Mouse (Mus musculus): ENCODE measurements around the gene Bud23. TPM values are rescaled to one million over a fixed set of nuclear protein-coding genes. Genes with fewer than 3 reads are reported as not detected.

The Bud23 gene
- total and polyA plus RNA-seq, 3 experiments = 101 to 222 TPM; not detected in 1

GRCm38 (mm10) chr5:135076368-135076767 is 11.6 kb upstream of the Bud23 start:
- H3K4me3 ChIP-seq (ENCODE audit: control insufficient read depth in 1 of 2, insufficient read depth in 1 of 2, low read depth in 2 of 2, low read length in 2 of 2) = no peak overlapping the region
- TF ChIP-seq CHD1 (IDR thresholded peaks at IDR 0.05; ENCODE audit: low read depth, low read length) (no peak), ZKSCAN1 (IDR thresholded peaks at IDR 0.05; ENCODE audit: low read depth, low read length) (no peak), ETS1 (IDR thresholded peaks at IDR 0.05; ENCODE audit: low read depth, low read length) (no peak), MYC (IDR thresholded peaks at IDR 0.05; ENCODE audit: low read depth, low read length) (no peak), MYB (IDR thresholded peaks at IDR 0.05; ENCODE audit: low read depth, low read length) (no peak), ZC3H11A (IDR thresholded peaks at IDR 0.05; ENCODE audit: low read depth, low read length) (no peak), USF1 (IDR thresholded peaks at IDR 0.05; ENCODE audit: low read depth, low read length) (no peak), HCFC1 (IDR thresholded peaks at IDR 0.05; ENCODE audit: low read depth, low read length) (no peak), MAFK (IDR thresholded peaks at IDR 0.05; ENCODE audit: borderline replicate concordance, low read depth, low read length) (no peak), POLR2A (IDR thresholded peaks at IDR 0.05; ENCODE audit: control insufficient read depth in 1 of 2, insufficient read depth in 1 of 2, low read depth in 1 of 2, low read length in 2 of 2, poor library complexity in 1 of 2) (no peak), CHD2 (IDR thresholded peaks at IDR 0.05; ENCODE audit: low read length) (no peak), EP300 (IDR thresholded peaks at IDR 0.05; ENCODE audit: low read depth in 1 of 2, low read length in 2 of 2) (no peak), MAX (IDR thresholded peaks at IDR 0.05; ENCODE audit: low read length) (no peak), TCF12 (IDR thresholded peaks at IDR 0.05; ENCODE audit: low read depth, low read length) (no peak), RCOR1 (IDR thresholded peaks at IDR 0.05; ENCODE audit: low read depth, low read length) (no peak), RAD21 (IDR thresholded peaks at IDR 0.05; ENCODE audit: low read depth, low read length) (no peak), KAT2A (conservative IDR thresholded peaks at IDR 0.05; ENCODE audit: low read depth, low read length) (no peak), NELFE (IDR thresholded peaks at IDR 0.05; ENCODE audit: low read depth, low read length) (no peak), MAZ (IDR thresholded peaks at IDR 0.05; ENCODE audit: low read depth, low read length) (no peak)
- peaks cover 0 to 3% of the 10 kb centered on the region in 2 experiments; a peak in 1 of 4 replicates for H3K4me1 ChIP-seq (ENCODE audit: control insufficient read depth in 1 of 2, insufficient read depth in 2 of 2, low read length in 2 of 2)
- no peaks in the 10 kb centered on the region for H3K9me3 ChIP-seq (replicated peaks; ENCODE audit: insufficient read depth, low read length)
- H3K27me3 ChIP-seq (ENCODE audit: control insufficient read depth in 1 of 2, insufficient read depth in 2 of 2, low read length in 2 of 2) = peaks cover 0 to 2% of the 10 kb centered on the region in 2 experiments; a peak in 2 of 4 replicates
- no peak for DNase-seq (ENCODE audit: low read depth, low spot score)
- no peak overlapping the region for H3K9ac ChIP-seq (ENCODE audit: control insufficient read depth, low read depth, low read length, poor library complexity, severe bottlenecking)
- H3K36me3 ChIP-seq (ENCODE audit: control insufficient read depth in 1 of 2, insufficient read depth in 2 of 2, low read length in 2 of 2) = no peaks in the 10 kb centered on the region
- no peaks in the 10 kb centered on the region; the same call in 1 of the 2 replicates for H3K79me2 ChIP-seq (ENCODE audit: control insufficient read depth, insufficient read depth, low read length, poor library complexity)
- no peak overlapping the region for H3K27ac ChIP-seq (ENCODE audit: control insufficient read depth, low read depth, low read length)

- Histone ChIP-seq H3K9me3 (replicated peaks; ENCODE audit: insufficient read depth, low read length) (no peaks in the 10 kb centered on the region), H3K9ac (ENCODE audit: control insufficient read depth, low read depth, low read length, poor library complexity, severe bottlenecking) (no peak overlapping the region), H3K4me3 (ENCODE audit: control insufficient read depth in 1 of 2, insufficient read depth in 1 of 2, low read depth in 2 of 2, low read length in 2 of 2) (no peak overlapping the region), H3K27me3 (ENCODE audit: control insufficient read depth in 1 of 2, insufficient read depth in 2 of 2, low read length in 2 of 2) (peaks cover 0 to 2% of the 10 kb centered on the region in 2 experiments; a peak in 2 of 4 replicates), H3K79me2 (ENCODE audit: control insufficient read depth, insufficient read depth, low read length, poor library complexity) (no peaks in the 10 kb centered on the region; the same call in 1 of the 2 replicates), H3K4me1 (ENCODE audit: control insufficient read depth in 1 of 2, insufficient read depth in 2 of 2, low read length in 2 of 2) (peaks cover 0 to 3% of the 10 kb centered on the region in 2 experiments; a peak in 1 of 4 replicates), H3K27ac (ENCODE audit: control insufficient read depth, low read depth, low read length) (no peak overlapping the region), H3K36me3 (ENCODE audit: control insufficient read depth in 1 of 2, insufficient read depth in 2 of 2, low read length in 2 of 2) (no peaks in the 10 kb centered on the region)
- peak; percentile 21 for TF ChIP-seq RAD21 (IDR thresholded peaks at IDR 0.05; ENCODE audit: low read depth, low read length)
- no peak for TF ChIP-seq UBTF (IDR thresholded peaks at IDR 0.05; ENCODE audit: borderline replicate concordance, insufficient read depth, low read depth, low read length)
- peak in 1 of 3 experiments; percentile 40; a peak in 2 of 6 replicates for TF ChIP-seq CTCF (IDR thresholded peaks at IDR 0.05 in 2 of 3, conservative IDR thresholded peaks at IDR 0.05 in 1 of 3; ENCODE audit: control insufficient read depth in 1 of 3, insufficient read depth in 1 of 3, low read depth in 2 of 3, low read length in 3 of 3, poor library complexity in 1 of 3, severe bottlenecking in 1 of 3)
- TF ChIP-seq CHD2 (IDR thresholded peaks at IDR 0.05; ENCODE audit: low read length) = no peak
- TF ChIP-seq POLR2AphosphoS2 (IDR thresholded peaks at IDR 0.05; ENCODE audit: low read length) = no peak
- TF ChIP-seq POLR2AphosphoS5 (IDR thresholded peaks at IDR 0.05; ENCODE audit: borderline replicate concordance, low read depth, low read length) = no peak
- no peak for TF ChIP-seq MAFK (IDR thresholded peaks at IDR 0.05; ENCODE audit: borderline replicate concordance, low read depth, low read length)
- TF ChIP-seq HCFC1 (IDR thresholded peaks at IDR 0.05; ENCODE audit: low read depth, low read length) = no peak
- no peak for TF ChIP-seq CHD1 (IDR thresholded peaks at IDR 0.05; ENCODE audit: low read depth, low read length)
- peak; percentile 55 for TF ChIP-seq SMC3 (IDR thresholded peaks at IDR 0.05; ENCODE audit: low read depth, low read length)
- no peak for TF ChIP-seq ZMIZ1 (IDR thresholded peaks at IDR 0.05; ENCODE audit: low read depth, low read length)
- no peak for TF ChIP-seq ELF1 (IDR thresholded peaks at IDR 0.05; ENCODE audit: low read depth, low read length)
- TF ChIP-seq POLR2A (IDR thresholded peaks at IDR 0.05; ENCODE audit: control insufficient read depth in 1 of 2, insufficient read depth in 1 of 2, low read depth in 1 of 2, low read length in 2 of 2, poor library complexity in 1 of 2) = no peak
- TF ChIP-seq USF1 (IDR thresholded peaks at IDR 0.05; ENCODE audit: low read depth, low read length) = no peak
- no peak for TF ChIP-seq RCOR1 (IDR thresholded peaks at IDR 0.05; ENCODE audit: low read depth, low read length)
- no peak for TF ChIP-seq KAT2A (conservative IDR thresholded peaks at IDR 0.05; ENCODE audit: low read depth, low read length)
- TF ChIP-seq TAL1 (IDR thresholded peaks at IDR 0.05; ENCODE audit: low read length) = no peak
- TF ChIP-seq TCF12 (IDR thresholded peaks at IDR 0.05; ENCODE audit: low read depth, low read length) = no peak
- no peak for TF ChIP-seq TBP (IDR thresholded peaks at IDR 0.05; ENCODE audit: low read depth, low read length)
- no peak for DNase-seq (ENCODE audit: low read depth, low spot score)
Observed at GRCm38 (mm10) chr5:135075655-135076054, 10.9 kb upstream of the Bud23 start.
